Mouse (Mus musculus) 3134 (cell line): ENCODE results near the gene Psmd13.

ENCODE experiments used
- DNase-seq: peaks from one replicate; pipeline ENCODE4 v3.0.0-alpha.2; 2011; ENCODE audit warnings: low spot score; ENCODE audit not compliant: insufficient read length; ENCODE audit errors: extremely low read depth

Gene Psmd13

DNA sequence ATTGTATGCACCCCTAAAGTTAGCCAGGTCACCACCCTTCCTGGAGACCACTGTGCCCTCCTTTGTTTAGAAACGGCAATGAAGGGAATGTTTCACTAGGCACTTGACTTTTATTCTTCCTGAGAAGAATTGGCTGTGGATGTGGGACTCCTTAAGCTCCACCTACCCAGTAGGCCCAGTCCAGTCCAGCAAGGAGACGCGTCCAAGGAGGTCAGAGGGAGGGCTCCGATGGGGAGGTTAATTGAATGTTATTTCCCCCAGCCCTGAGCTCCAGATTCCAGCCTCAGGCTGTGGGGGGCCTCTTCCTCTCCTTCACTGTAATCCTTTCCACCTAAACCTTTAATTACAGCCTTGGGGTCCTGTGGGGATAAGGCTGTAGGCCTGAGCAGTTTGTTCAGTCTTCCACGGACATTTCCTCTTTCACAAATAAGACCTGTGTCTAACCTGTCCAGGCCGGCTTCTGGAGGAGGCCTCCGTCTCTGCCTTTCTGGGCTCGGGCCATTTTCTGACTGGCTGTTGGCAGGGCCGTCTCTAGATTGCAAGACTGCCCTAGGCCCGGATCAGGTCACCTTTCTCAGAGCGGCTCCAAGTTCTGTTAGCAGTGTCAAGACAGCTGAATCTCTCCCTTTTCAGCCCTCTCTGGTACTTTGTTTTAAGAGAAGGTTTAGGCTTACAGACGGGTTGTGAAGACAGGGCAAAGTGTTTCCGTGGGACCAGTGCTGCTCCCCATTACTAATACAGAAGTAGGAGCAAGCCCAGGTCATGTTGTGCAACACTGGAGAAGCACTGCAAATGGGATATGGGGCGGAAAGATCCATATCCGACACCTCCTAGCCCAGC lies 20.5 kb downstream of the Psmd13 start:
- no peak for DNase-seq

DNA sequence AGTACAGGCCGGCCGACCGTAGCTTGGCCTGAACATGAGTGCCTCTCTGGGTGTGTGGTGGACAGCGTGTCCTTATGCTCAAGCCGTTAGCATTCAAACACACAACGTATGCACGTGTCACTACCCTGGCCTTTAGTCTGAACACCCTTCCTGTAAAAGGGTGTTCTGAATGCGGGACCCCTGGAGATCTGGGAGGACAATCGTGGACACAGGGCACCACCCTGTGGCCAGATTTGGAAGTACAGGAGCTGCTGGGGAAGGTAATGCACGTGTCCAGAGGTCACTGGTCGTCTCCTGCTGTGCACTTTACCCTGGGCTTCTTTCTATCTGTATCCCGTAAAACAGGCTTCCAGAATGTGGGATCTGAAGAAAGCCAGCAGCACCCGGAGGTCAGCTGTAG lies 21.4 kb downstream of the Psmd13 start:
- peak; percentile 38 for DNase-seq

DNA sequence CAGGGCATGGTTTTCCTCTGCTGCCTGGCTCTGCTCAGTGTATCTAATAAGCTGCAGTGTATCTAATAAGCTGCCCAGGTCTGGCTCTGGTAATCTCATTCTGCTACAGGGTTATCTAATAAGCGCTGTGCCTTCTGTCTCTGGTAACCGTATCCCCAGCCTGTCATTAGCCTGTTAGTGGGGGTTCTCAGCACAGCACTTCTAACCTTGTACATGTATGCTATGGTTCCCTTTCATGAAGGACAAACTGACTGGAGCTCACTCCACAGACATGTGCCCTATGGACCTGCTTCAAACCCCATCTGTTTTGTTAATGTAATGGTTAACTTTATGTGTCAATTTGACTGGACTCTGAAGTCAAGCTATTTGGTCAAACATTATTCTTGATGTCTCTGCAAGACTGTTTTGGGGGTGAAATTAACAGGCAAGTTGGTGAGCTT lies 23.9 kb downstream of the Psmd13 start:
- DNase-seq, result no peak

DNA sequence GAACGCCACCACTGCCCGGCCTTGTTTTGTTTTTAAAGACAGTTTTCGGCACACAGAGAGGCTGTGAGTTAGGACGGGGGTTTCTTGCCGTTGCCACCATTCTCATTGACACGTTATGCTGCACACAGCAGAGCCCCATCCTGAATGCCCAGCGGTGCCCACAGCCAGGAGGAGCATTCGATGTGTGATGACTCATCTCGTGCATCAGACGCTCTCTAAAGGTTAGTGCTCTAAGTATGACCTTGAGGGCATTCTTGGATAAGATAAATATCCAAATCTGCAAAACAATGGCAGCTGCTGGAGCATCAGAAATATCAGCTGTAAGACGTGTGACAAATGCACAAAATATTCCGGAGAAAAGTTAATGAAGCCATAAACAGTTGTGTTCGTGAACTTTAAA lies 25.4 kb downstream of the Psmd13 start:
- DNase-seq, result no peak

DNA sequence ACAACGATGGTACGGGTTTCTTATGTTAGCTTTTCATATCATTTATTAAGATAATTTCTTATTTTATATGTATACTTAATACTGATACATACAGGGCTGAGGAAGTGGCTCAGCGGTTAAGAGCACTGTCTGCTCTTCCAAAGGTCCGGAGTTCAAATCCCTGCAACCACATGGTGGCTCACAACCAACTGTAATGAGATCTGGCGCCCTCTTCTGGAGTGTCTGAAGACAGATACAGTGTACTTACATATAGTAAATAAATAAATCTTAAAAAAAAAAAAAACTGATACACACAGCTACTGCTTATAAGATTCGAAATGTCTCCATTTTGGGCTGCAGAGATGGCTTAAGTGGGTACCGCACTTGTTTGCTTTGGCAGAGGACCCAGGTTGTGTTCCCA lies 25.9 kb downstream of the Psmd13 start:
- no peak for DNase-seq

DNA sequence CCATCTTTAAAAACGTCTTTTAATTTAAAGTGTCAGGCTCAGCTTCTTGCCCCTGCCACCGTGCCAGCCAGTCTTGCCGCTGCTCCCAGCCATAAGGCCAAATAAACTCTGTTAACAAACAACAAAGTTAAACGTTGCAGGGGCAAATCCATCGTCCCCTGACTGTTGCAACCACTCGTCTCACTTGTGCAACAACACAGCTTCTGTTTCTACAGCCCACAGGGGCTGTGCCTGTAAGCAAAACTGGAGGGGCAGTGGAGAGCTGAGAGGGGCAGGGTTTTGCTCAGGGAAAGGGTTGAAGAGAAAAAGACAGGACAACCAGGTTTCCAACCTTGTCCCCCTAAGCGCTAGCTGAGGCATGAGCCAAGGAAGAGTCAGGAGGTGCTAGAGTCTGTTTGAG lies 26.4 kb downstream of the Psmd13 start:
- no peak for DNase-seq

DNA sequence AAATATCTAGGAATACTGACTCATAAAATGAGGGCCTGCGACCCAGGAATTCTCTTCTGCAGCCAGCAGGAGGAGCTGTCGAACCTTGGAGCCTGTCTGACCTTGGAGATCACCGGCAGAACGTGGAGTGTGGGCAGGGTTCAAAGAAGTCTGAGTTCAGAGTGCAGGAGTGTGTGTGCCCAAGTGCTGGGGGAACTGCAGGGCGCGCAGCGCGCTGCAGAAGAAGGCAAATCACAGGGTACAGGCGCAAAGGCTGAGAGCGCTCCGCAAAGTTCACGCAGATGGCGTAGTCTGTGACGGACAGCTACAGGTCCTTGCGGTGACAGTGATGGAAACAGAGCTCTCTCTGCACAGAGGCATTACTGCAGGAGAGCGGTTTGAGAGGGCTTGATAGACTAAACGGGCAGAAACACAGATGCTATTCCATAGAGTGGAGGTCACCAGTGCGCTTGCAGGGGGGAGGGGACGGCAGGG lies 26.9 kb downstream of the Psmd13 start:
- DNase-seq, result peak; percentile 48

DNA sequence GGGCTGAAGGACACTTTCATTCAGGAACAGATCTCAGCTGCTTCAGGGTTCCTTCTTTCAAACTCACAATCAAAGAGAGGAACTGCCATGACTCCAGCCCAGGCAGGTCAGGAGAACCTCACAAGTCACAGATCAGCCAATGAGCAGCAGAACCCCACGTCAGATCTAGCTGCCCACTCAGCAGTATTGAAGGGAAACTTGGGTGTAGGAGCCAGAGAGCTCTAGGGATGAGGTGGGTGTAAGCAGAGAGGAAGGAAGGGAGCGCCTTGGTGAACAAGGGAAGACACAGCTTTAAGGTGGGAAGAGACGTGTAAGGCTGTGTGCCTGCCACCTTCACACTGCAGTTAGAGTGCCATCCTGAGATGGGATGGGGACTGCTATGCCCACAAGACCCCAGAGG lies 30.5 kb downstream of the Psmd13 start:
- no peak for DNase-seq

DNA sequence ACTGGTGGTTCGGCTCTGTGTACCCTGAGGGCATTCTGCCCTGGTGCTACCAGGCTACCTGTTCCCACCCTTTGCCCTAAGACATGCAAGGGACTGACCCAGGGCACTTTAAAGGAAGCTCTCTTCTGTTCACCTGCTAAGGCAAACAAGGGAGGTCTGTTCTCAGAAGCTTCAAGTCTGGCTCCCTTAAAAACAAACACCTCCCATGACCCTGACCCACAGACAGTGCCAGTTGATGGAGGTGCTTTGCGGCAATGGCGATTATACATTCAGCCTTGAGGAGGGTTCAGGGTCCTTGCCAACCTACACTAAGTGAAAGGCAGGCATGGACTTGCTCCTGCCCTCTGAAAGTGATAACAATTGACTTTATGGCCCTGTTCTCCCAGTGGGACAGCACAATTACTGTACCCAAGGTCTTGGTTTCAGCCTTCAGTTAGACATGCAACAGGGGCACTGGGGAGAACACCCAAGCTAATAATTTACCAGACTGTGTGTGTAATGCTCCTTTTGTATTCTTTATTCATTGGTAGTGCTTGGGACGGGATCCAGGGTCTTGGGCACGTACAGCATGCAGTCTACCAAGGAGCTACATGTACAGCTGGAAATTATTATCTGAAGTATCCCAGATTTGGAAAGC lies 31.2 kb downstream of the Psmd13 start:
- DNase-seq, result no peak

DNA sequence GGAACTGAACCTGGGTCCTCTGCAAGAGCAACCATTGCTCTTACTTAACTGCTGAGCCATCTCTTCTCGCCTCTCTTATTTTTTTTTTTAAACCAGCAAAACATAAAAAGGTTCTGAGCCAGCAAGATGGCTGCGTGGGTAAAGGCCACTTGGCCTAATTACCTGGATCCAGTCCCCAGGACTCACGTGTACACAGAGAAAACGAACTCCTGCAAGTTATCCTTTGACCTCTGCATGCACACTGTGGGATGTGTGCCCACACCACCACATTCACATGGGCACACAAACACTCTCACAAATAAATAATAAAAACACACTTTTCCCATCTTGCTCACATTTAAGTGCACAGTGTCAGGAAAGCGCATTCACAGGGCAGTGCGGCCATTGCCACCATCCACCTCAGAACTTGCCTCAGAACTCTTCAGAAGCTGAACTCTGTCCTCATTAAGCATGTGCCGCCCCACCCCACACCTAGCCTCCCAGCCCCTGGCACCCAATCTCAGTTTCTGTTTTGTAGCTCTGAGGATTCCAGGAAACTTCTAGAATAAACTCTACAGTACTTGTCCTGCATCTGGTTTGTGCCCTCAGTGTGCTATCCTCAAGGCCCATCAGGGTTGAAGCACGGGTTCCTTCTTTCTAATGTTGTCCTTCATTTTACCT lies 32.4 kb downstream of the Psmd13 start:
- no peak for DNase-seq

DNA sequence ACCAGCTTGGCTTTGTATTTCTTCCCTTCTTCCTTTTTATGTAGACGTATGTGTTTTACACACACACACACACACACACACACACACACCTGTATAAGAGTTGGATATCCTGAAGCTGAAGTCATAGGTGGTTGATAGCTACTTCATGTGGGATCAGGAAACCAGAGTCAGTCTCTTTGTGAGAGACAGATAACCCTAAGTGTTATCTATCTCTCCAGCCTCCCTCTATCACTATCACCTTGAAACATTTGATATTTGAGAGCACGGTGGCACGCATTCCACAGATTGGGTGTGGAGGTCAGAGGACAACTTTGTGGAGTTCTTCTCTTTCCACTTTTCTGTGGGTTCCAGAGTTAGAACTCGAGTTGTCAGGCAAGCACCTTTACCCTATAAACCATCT lies 38.1 kb downstream of the Psmd13 start:
- no peak for DNase-seq

DNA sequence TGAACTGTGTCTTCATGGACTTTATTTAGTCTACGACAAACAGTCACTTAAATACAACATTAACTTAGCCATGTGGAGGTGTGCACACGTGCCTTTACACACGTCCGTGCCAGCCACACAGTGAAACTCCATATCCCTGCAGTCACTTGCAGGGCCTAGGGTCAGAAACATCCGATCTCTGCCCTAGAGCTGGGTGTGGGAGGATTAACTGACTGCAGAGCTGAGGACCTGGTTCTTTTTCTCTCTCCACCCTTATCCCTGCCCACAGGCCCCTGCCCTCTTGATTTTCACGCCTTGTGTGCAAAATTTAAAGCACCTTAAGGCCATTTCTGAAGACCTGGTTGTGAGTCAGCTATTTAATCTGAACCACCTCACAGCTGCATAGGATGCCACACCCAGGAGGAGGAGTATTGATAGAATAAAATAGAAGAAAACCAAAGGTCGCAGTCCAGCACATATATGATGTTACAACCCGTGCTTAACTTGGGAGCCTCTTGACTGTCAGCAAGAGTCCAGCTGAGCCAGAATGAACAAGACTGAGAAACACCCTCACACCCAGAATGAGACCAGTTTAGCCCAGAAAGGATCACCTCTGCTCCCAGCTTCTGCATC lies 38.8 kb downstream of the Psmd13 start, which contains the start of gene Nlrp6:
Gene Nlrp6, plus strand, starts transcription at position 485 of the 612 bp plus-strand sequence.
- DNase-seq, result no peak

DNA sequence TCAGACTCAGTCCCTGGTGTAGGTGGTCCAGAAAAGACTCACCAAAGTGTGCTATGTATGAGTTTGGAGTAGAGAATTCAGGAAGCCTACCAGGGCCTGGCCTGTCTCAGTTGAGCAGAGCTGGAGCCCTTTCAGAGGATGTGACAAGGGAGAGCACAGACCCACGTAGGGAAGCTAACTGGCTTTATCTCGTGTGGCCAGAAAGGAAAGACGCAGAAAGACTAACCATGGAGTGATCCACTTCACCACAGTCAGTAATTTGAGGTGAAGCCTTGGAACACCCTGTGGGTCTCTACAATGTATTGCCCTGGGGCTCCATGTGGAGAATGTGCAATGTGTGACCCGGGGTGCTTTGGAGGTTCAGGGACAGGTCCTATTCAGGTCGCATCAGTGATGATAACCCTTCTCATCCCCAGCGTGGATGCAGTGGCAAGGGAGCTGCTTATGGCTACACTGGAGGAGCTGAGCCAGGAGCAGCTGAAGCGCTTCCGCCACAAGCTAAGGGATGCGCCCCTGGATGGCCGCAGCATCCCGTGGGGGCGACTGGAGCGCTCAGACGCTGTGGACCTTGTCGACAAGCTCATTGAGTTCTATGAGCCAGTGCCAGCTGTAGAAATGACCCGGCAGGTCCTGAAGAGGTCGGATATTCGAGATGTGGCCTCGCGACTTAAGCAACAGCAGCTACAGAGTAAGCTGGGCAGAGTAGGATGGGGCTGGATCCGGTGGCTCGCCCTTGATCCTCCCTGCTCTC lies 39.6 kb downstream of the Psmd13 start:
- DNase-seq, result no peak

DNA sequence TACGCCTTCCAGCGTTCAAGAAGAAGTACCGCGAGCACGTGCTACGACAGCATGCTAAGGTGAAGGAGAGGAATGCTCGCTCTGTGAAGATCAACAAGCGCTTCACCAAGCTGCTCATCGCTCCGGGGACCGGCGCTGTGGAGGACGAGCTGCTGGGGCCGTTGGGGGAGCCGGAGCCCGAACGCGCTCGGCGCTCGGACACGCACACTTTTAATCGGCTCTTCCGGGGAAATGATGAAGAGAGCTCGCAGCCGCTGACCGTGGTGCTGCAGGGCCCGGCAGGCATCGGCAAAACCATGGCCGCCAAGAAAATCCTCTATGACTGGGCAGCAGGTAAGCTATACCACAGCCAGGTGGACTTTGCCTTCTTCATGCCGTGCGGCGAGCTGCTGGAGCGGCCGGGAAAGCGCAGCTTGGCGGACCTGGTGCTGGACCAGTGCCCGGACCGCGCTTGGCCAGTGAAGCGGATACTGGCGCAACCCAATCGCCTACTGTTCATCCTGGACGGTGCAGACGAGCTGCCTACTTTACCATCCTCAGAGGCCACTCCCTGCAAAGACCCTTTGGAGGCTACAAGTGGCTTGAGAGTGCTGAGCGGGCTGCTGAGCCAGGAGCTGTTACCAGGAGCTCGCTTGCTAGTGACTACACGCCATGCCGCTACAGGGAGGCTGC lies 40.8 kb downstream of the Psmd13 start:
- no peak for DNase-seq

DNA sequence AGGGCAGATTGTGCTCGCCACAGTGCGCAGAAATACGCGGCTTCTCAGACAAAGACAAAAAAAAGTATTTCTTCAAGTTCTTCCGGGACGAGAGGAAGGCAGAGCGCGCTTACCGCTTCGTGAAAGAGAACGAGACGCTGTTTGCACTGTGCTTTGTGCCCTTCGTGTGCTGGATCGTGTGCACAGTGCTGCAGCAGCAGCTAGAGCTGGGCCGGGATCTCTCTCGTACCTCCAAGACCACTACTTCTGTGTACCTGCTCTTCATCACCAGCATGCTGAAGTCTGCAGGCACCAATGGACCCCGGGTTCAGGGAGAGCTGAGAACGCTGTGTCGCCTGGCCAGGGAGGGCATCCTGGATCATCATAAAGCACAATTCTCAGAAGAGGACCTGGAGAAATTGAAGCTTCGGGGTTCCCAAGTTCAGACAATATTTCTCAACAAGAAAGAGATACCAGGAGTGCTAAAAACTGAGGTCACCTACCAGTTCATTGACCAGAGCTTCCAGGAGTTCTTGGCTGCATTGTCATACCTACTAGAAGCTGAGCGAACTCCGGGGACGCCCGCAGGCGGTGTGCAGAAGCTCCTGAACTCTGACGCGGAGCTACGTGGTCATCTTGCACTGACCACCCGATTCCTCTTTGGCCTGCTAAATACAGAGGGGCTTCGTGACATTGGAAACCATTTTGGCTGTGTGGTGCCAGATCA lies 41.5 kb downstream of the Psmd13 start:
- DNase-seq, result no peak

DNA sequence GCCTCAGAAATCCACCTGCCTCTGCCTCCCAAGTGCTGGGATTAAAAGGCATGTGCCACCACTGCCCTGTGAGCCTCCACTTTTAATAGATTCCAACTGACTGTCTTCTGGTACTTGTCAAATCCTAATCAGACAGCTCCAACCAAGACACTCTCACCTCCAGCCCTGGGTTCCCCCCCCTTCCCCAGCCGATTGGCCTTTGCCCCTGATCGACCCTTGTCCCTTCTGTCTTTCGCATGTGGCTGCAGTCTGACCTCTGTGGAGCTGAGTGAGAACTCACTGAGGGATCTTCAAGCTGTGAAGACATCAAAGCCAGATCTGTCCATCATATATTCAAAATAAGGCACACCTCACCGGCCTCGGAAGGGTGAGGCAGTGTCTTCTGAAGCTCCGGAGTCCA lies 45.4 kb downstream of the Psmd13 start:
- no peak for DNase-seq

DNA sequence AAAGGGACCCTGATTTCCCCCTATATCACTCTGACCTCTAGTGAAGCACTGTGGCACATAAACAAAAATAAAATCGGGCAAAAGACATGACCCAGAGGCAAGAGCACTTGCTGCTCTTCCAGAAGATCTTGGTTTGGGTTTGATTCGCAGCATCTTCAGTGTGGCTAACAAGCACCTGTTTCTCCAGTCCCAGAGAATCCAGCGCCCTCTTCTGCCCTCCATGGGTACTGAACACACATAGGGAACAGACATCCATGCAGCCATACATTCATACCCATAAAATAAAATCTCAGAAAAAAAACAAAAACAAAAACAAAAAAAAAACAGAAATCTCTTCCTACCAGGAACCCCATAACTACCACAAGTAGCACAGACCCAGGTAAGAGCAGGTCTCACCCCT lies 56.7 kb downstream of the Psmd13 start:
- DNase-seq, result no peak

DNA sequence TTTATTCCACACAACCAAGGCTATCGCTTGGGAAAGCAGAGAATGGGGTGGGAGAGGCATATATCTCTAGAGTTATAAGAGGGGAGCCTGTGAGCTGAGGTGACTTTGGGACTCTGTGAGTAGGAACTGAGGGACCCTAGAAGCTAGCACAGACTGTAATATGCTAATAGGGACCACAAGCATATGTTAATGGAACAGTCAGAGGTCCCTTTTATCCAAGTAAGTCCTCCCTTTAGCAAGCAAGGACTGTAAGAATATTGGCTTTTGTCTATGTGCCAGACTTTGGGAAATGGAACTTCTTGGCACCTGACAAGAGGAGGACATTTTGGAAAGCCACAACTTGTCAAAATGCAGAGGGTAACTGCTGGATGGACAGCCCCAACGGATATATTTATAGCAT lies 57.1 kb downstream of the Psmd13 start:
- DNase-seq, result no peak

DNA sequence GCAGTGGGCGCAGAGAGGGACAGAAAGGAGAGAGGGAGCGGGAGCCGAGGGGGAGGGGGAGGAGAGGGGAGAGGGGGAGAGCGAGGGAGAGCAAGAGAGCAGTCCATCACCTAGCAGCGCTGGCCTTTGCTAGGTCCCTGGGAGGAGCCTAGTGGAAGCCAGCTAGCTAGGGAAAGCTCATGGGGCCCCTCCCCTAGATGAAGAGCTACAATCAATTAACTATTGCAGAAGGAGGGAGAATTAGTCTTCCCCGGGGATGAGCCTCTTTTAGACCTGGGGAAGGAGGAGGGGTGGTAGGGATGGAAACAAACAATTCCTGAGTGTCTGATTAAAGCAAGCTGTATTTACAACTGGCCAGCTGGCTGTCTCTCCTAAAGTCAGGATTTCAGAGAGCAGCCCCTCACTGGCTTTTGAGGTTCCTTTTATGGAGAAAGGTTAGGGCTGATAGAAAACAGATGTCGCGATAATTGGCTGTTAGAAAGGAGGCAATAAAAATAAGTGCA lies 58.0 kb downstream of the Psmd13 start:
- DNase-seq, result no peak
